Mouse (Mus musculus) neural tube, embryonic 12.5 days (tissue): ENCODE measurements at regions not wholly inside any gene's neighbourhood (a gene's known extent, or its start where the extent isn't known, plus 50 kb on each side); places are given as distances from the start of the nearest gene placed in this dataset.

Experiments used
- ATAC-seq: fragments of 200-750 bp; cut with Nextera tagmentation; 2 replicates; pipeline ENCODE4 v1.8.0; 2017; ENCODE audit warnings: low read depth, mild to moderate bottlenecking, moderate TSS enrichment, moderate library complexity; ENCODE audit not compliant: low FRiP score
- H3K27ac ChIP-seq: fragments of 300-500 bp; sonication (generic); 2 replicates; pipeline ENCODE4 v1.5.1; 2016
- H3K27me3 ChIP-seq: fragments of 300-500 bp; sonication (generic); replicated peaks from 2 replicates; pipeline ENCODE4 v1.6.1; 2016; ENCODE audit warnings: mild to moderate bottlenecking
- H3K36me3 ChIP-seq: fragments of 300-500 bp; sonication (generic); 2 replicates; pipeline ENCODE4 v1.6.1; 2016; ENCODE audit warnings: mild to moderate bottlenecking
- H3K4me1 ChIP-seq: fragments of 300-500 bp; sonication (generic); 2 replicates; pipeline ENCODE4 v1.6.1; 2016
- H3K4me2 ChIP-seq: fragments of 300-500 bp; sonication (generic); replicated peaks from 2 replicates; pipeline ENCODE4 v1.6.1; 2016; ENCODE audit warnings: mild to moderate bottlenecking
- H3K4me3 ChIP-seq: fragments of 300-500 bp; sonication (generic); 2 replicates; pipeline ENCODE4 v1.5.1; 2016
- H3K9ac ChIP-seq: fragments of 300-500 bp; sonication (generic); 2 replicates; pipeline ENCODE4 v1.6.1; 2016; ENCODE audit warnings: mild to moderate bottlenecking
- H3K9me3 ChIP-seq: fragments of 300-500 bp; sonication (generic); 2 replicates; pipeline ENCODE4 v1.6.1; 2016; ENCODE audit warnings: mild to moderate bottlenecking
- WGBS: fragments of 180-500 bp; shearing (Covaris S2); methylation state at CpG from one replicate; pipeline ENCODE4 v1.1.7; 2016; 5-methylcytosine and 5-hydroxymethylcytosine counted together

- H3K9ac ChIP-seq: no peak overlapping the region
- H3K4me2 ChIP-seq: no peak overlapping the region
- no peaks in the 10 kb centered on the region for H3K27me3 ChIP-seq
- H3K36me3 ChIP-seq: no peaks in the 10 kb centered on the region
- 51% methylated on average over 1 of the region's 1 CpGs for WGBS
- no peak for ATAC-seq
- H3K4me3 ChIP-seq: no peak overlapping the region
- no peak overlapping the region for H3K27ac ChIP-seq
- no peaks in the 10 kb centered on the region for H3K4me1 ChIP-seq
- no peaks in the 10 kb centered on the region for H3K9me3 ChIP-seq
Measured at GRCm38 (mm10) chr14:45714311-45714710, 56.4 kb upstream of the Ddhd1 start.

- no peak for ATAC-seq
- Histone ChIP-seq H3K9ac (no peak overlapping the region), H3K4me2 (no peak overlapping the region), H3K4me1 (no peaks in the 10 kb centered on the region), H3K27me3 (no peaks in the 10 kb centered on the region), H3K27ac (no peak overlapping the region), H3K36me3 (no peaks in the 10 kb centered on the region), H3K4me3 (no peak overlapping the region), H3K9me3 (no peaks in the 10 kb centered on the region)
Measured at GRCm38 (mm10) chr14:45714786-45715185, 56.8 kb upstream of the Ddhd1 start.

GRCm38 (mm10) chr14:45716100-45716499 lies 58.2 kb upstream of the Ddhd1 start:
- no peak overlapping the region for H3K4me3 ChIP-seq
- H3K9me3 ChIP-seq: no peaks in the 10 kb centered on the region
- H3K27ac ChIP-seq: no peak overlapping the region
- H3K27me3 ChIP-seq: no peaks in the 10 kb centered on the region
- no peak for ATAC-seq
- 12% methylated on average over 1 of the region's 1 CpGs for WGBS
- H3K9ac ChIP-seq: no peak overlapping the region
- no peaks in the 10 kb centered on the region for H3K4me1 ChIP-seq
- H3K36me3 ChIP-seq: no peaks in the 10 kb centered on the region
- no peak overlapping the region for H3K4me2 ChIP-seq

GRCm38 (mm10) chr14:45722887-45723286 lies 64.9 kb upstream of the Ddhd1 start:
- no peaks in the 10 kb centered on the region for H3K36me3 ChIP-seq
- no peaks in the 10 kb centered on the region for H3K27me3 ChIP-seq
- no peak overlapping the region for H3K9ac ChIP-seq
- H3K4me3 ChIP-seq: no peak overlapping the region
- ATAC-seq: no peak
- no peak overlapping the region for H3K4me2 ChIP-seq
- no peak overlapping the region for H3K27ac ChIP-seq
- H3K4me1 ChIP-seq: no peaks in the 10 kb centered on the region
- WGBS: 26% methylated on average over 6 of the region's 6 CpGs
- H3K9me3 ChIP-seq: no peaks in the 10 kb centered on the region

- ATAC-seq: no peak
- no peaks in the 10 kb centered on the region for H3K4me1 ChIP-seq
- no peaks in the 10 kb centered on the region for H3K36me3 ChIP-seq
- H3K4me3 ChIP-seq: no peak overlapping the region
- no peak overlapping the region for H3K27ac ChIP-seq
- no peak overlapping the region for H3K4me2 ChIP-seq
- WGBS: 93% methylated on average over 2 of the region's 2 CpGs
- no peaks in the 10 kb centered on the region for H3K9me3 ChIP-seq
- no peaks in the 10 kb centered on the region for H3K27me3 ChIP-seq
- H3K9ac ChIP-seq: no peak overlapping the region
Measured at GRCm38 (mm10) chr14:45724341-45724740, 66.4 kb upstream of the Ddhd1 start.

- H3K4me2 ChIP-seq: no peak overlapping the region
- H3K4me3 ChIP-seq: no peak overlapping the region
- no peaks in the 10 kb centered on the region for H3K36me3 ChIP-seq
- H3K27ac ChIP-seq: no peak overlapping the region
- H3K27me3 ChIP-seq: no peaks in the 10 kb centered on the region
- H3K9ac ChIP-seq: no peak overlapping the region
- WGBS: 75% methylated on average over 10 of the region's 10 CpGs
- no peaks in the 10 kb centered on the region for H3K4me1 ChIP-seq
- ATAC-seq: no peak
- H3K9me3 ChIP-seq: no peaks in the 10 kb centered on the region
Measured at GRCm38 (mm10) chr14:45734530-45735410, 76.8 kb upstream of the Ddhd1 start.

- no peaks in the 10 kb centered on the region for H3K9me3 ChIP-seq
- no peaks in the 10 kb centered on the region for H3K4me1 ChIP-seq
- H3K4me2 ChIP-seq: no peak overlapping the region
- no peak overlapping the region for H3K27ac ChIP-seq
- no peak overlapping the region for H3K4me3 ChIP-seq
- no peaks in the 10 kb centered on the region for H3K27me3 ChIP-seq
- WGBS: 98% methylated on average over 2 of the region's 2 CpGs
- no peaks in the 10 kb centered on the region for H3K36me3 ChIP-seq
- H3K9ac ChIP-seq: no peak overlapping the region
- ATAC-seq: no peak
Measured at GRCm38 (mm10) chr14:45737966-45738365, 80.0 kb upstream of the Ddhd1 start.

- Histone ChIP-seq H3K36me3 (no peaks in the 10 kb centered on the region), H3K4me1 (no peaks in the 10 kb centered on the region), H3K27me3 (no peaks in the 10 kb centered on the region), H3K9me3 (no peaks in the 10 kb centered on the region), H3K4me3 (no peak overlapping the region), H3K4me2 (no peak overlapping the region), H3K27ac (no peak overlapping the region), H3K9ac (no peak overlapping the region)
- ATAC-seq: no peak
Measured at GRCm38 (mm10) chr14:45739638-45740037, 81.7 kb upstream of the Ddhd1 start.

- H3K4me2 ChIP-seq: no peak overlapping the region
- H3K9ac ChIP-seq: no peak overlapping the region
- H3K27ac ChIP-seq: no peak overlapping the region
- H3K4me1 ChIP-seq: no peaks in the 10 kb centered on the region
- WGBS: 50% methylated on average over 3 of the region's 3 CpGs
- H3K36me3 ChIP-seq: no peaks in the 10 kb centered on the region
- ATAC-seq: no peak
- no peaks in the 10 kb centered on the region for H3K27me3 ChIP-seq
- H3K4me3 ChIP-seq: no peak overlapping the region
- no peaks in the 10 kb centered on the region for H3K9me3 ChIP-seq
Measured at GRCm38 (mm10) chr14:45740662-45741061, 82.7 kb upstream of the Ddhd1 start.

- no peak for ATAC-seq
- H3K4me3 ChIP-seq: no peak overlapping the region
- H3K36me3 ChIP-seq: no peaks in the 10 kb centered on the region
- H3K9me3 ChIP-seq: no peaks in the 10 kb centered on the region
- WGBS: 87% methylated on average over 5 of the region's 5 CpGs
- H3K4me2 ChIP-seq: no peak overlapping the region
- H3K27ac ChIP-seq: no peak overlapping the region
- H3K4me1 ChIP-seq: no peaks in the 10 kb centered on the region
- H3K9ac ChIP-seq: no peak overlapping the region
- no peaks in the 10 kb centered on the region for H3K27me3 ChIP-seq
Measured at GRCm38 (mm10) chr14:45746176-45746575, 88.2 kb upstream of the Ddhd1 start.

- no peaks in the 10 kb centered on the region for H3K4me1 ChIP-seq
- ATAC-seq: no peak
- no peak overlapping the region for H3K4me3 ChIP-seq
- no peaks in the 10 kb centered on the region for H3K9me3 ChIP-seq
- H3K36me3 ChIP-seq: no peaks in the 10 kb centered on the region
- H3K27me3 ChIP-seq: no peaks in the 10 kb centered on the region
- H3K9ac ChIP-seq: no peak overlapping the region
- H3K4me2 ChIP-seq: no peak overlapping the region
- 0% methylated on average over 1 of the region's 1 CpGs for WGBS
- H3K27ac ChIP-seq: no peak overlapping the region
Measured at GRCm38 (mm10) chr14:45757376-45757775, 99.4 kb upstream of the Ddhd1 start.

GRCm38 (mm10) chr14:45760890-45761680 lies 103.1 kb upstream of the Ddhd1 start:
- no peak for ATAC-seq
- no peak overlapping the region for H3K27ac ChIP-seq
- no peak overlapping the region for H3K9ac ChIP-seq
- H3K27me3 ChIP-seq: no peaks in the 10 kb centered on the region
- WGBS: 93% methylated on average over 16 of the region's 16 CpGs
- H3K9me3 ChIP-seq: no peaks in the 10 kb centered on the region
- H3K36me3 ChIP-seq: no peaks in the 10 kb centered on the region
- H3K4me1 ChIP-seq: no peaks in the 10 kb centered on the region
- H3K4me3 ChIP-seq: no peak overlapping the region
- H3K4me2 ChIP-seq: no peak overlapping the region
